Mouse (Mus musculus): ENCODE results near the gene R3hdm2. TPM values are rescaled to one million over a fixed set of nuclear protein-coding genes. Genes with fewer than 3 reads are reported as not detected.

The R3hdm2 gene
- total RNA-seq, 2 experiments from 2014 or later: 153 to 170 TPM

- DNase-seq (ENCODE audit: low spot score in 2 of 2): peak; percentile 81 to 85
- TF ChIP-seq CTCF (conservative IDR thresholded peaks at IDR 0.05): no peak
- Histone ChIP-seq H3K27ac (peak within 1 kb of the TSS; percentile 68), H3K4me3 (peak within 1 kb of the TSS; percentile 86)
Measured at GRCm38 (mm10) chr10:127522088-127522581, 142.0 kb downstream of the R3hdm2 start, which contains the start of gene Shmt2. TSS of gene Shmt2 (minus strand) at chr10:127522444.

- DNase-seq (ENCODE audit: low spot score in 2 of 2): no peak
- no peak overlapping the region for H3K27ac ChIP-seq
- no peak overlapping the region for H3K4me3 ChIP-seq
- no peak for TF ChIP-seq CTCF (conservative IDR thresholded peaks at IDR 0.05)
Measured at GRCm38 (mm10) chr10:127524646-127525255, 144.6 kb downstream of the R3hdm2 start.

- no peak for TF ChIP-seq CTCF (conservative IDR thresholded peaks at IDR 0.05)
- no peak for DNase-seq (ENCODE audit: low spot score in 2 of 2)
- Histone ChIP-seq H3K4me3 (no peak overlapping the region; the same call in 1 of the 2 replicates), H3K27ac (no peak overlapping the region)
Measured at GRCm38 (mm10) chr10:127526048-127526447, 145.9 kb downstream of the R3hdm2 start.

GRCm38 (mm10) chr10:127526681-127527080, 146.6 kb downstream of the R3hdm2 start:
- Histone ChIP-seq H3K4me3 (peak overlapping the region; percentile 24; the same call in 1 of the 2 replicates), H3K27ac (no peak overlapping the region)
- TF ChIP-seq CTCF (conservative IDR thresholded peaks at IDR 0.05): peak; percentile 74
- no peak for DNase-seq (ENCODE audit: low spot score in 2 of 2)

- Histone ChIP-seq H3K27ac (no peak overlapping the region), H3K4me3 (no peak overlapping the region)
- no peak for TF ChIP-seq CTCF (conservative IDR thresholded peaks at IDR 0.05)
- peak in 1 of 2 experiments; percentile 39 for DNase-seq (ENCODE audit: low spot score in 2 of 2)
Measured at GRCm38 (mm10) chr10:127527481-127527880, 147.4 kb downstream of the R3hdm2 start.

- Histone ChIP-seq H3K27ac (no peak overlapping the region), H3K4me3 (no peak overlapping the region)
- TF ChIP-seq CTCF (conservative IDR thresholded peaks at IDR 0.05): no peak
Measured at GRCm38 (mm10) chr10:127530945-127531344, 150.8 kb downstream of the R3hdm2 start.

GRCm38 (mm10) chr10:127531548-127531947, 151.4 kb downstream of the R3hdm2 start:
- TF ChIP-seq CTCF (conservative IDR thresholded peaks at IDR 0.05): no peak
- no peak for DNase-seq (ENCODE audit: low spot score in 2 of 2)
- Histone ChIP-seq H3K4me3 (no peak overlapping the region), H3K27ac (no peak overlapping the region)

More at GRCm38 (mm10) chr10:127530945-127531344, 150.8 kb downstream of the R3hdm2 start:
- DNase-seq (ENCODE audit: low spot score in 2 of 2): no peak

GRCm38 (mm10) chr10:127534036-127534928, 154.2 kb downstream of the R3hdm2 start, which contains the start of gene Nxph4:
TSS of gene Nxph4 (minus strand) at chr10:127534559.
- Histone ChIP-seq H3K27ac (no peak within 1 kb of the TSS), H3K4me3 (peak within 1 kb of the TSS; percentile 47)
- no peak for TF ChIP-seq CTCF (conservative IDR thresholded peaks at IDR 0.05)
- no peak for DNase-seq (ENCODE audit: low spot score in 2 of 2)

GRCm38 (mm10) chr10:127534929-127535384, 154.8 kb downstream of the R3hdm2 start:
- no peak for TF ChIP-seq CTCF (conservative IDR thresholded peaks at IDR 0.05)
- DNase-seq (ENCODE audit: low spot score in 2 of 2): no peak
- H3K4me3 ChIP-seq: peak overlapping the region; percentile 47; the same call in 1 of the 2 replicates
- no peak overlapping the region for H3K27ac ChIP-seq

- no peak for DNase-seq (ENCODE audit: low spot score in 2 of 2)
- no peak overlapping the region for H3K4me3 ChIP-seq
- peak; percentile 73 for TF ChIP-seq CTCF (conservative IDR thresholded peaks at IDR 0.05)
- H3K27ac ChIP-seq: no peak overlapping the region
Measured at GRCm38 (mm10) chr10:127536586-127537314, 156.6 kb downstream of the R3hdm2 start.

GRCm38 (mm10) chr10:127537854-127538583, 157.9 kb downstream of the R3hdm2 start:
- no peak overlapping the region for H3K4me3 ChIP-seq
- H3K27ac ChIP-seq: no peak overlapping the region
- peak; percentile 78 to 87 for DNase-seq (ENCODE audit: low spot score in 2 of 2)
- peak; percentile 97 for TF ChIP-seq CTCF (conservative IDR thresholded peaks at IDR 0.05)

GRCm38 (mm10) chr10:127541510-127541909, 161.4 kb downstream of the R3hdm2 start:
- Histone ChIP-seq H3K27ac (no peak overlapping the region), H3K4me3 (no peak overlapping the region)
- TF ChIP-seq CTCF (conservative IDR thresholded peaks at IDR 0.05): no peak
- no peak for DNase-seq (ENCODE audit: low spot score in 2 of 2)

Data from layer of hippocampus, adult 2 months (tissue).